Mouse (Mus musculus): ENCODE measurements around the gene Cntnap4. TPM values are rescaled to one million over a fixed set of nuclear protein-coding genes. Genes with fewer than 3 reads are reported as not detected.

Gene Cntnap4
- polyA plus RNA-seq, 1 experiment from 2014 or later = 0.84 TPM

DNA sequence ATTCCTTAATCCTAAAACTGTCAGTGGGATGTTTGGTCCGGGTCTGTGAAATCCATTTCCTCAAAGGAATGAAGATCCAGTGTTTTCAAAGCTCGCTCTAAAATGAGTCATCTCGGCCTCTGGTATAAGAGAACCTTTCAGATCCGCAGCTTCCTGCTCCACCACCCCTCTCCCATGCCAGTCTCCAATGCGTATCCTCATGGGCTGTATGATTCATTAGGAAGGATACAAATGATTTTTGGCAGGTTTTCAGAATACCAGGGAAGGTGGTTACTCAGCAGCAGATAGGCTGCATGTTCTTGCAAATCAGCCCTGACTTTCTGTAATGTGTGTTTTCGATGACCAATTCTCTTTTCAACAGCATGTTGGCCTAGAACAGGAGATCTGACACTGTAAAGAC is 40.3 kb downstream of the Cntnap4 start:
- H3K36me3 ChIP-seq = no peaks in the 10 kb centered on the region
- H3K4me1 ChIP-seq = no peaks in the 10 kb centered on the region
- no peaks in the 10 kb centered on the region for H3K27me3 ChIP-seq
- H3K4me3 ChIP-seq (replicated peaks) = no peak overlapping the region
- WGBS = 78% methylated on average over 6 of the region's 6 CpGs
- H3K27ac ChIP-seq (replicated peaks) = no peak overlapping the region
- H3K9ac ChIP-seq = no peak overlapping the region
- no peak for ATAC-seq (ENCODE audit: insufficient number of reproducible peaks, low FRiP score, low TSS enrichment, low read depth)
- H3K9me3 ChIP-seq (replicated peaks) = no peaks in the 10 kb centered on the region
- no peak overlapping the region for H3K4me2 ChIP-seq (replicated peaks)

DNA sequence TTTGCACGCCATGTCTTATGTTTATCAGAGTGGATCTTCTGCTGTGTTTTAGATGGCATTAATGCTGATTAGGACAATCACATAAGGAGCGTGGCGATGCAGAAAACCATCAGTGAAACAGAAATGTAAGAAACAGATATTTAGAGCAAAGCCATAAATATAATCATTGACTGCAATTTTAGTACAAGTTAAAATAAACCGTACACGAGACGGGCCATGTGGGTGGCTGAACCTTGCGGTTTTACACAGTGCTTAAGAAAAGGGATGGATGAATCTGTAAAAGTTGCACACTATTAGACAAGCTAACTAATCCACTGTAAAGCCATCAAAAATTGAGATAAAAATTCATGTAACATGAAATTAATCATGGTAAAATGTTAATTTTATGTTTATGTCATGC is 58.9 kb downstream of the Cntnap4 start:
- Histone ChIP-seq H3K27ac (replicated peaks) (no peak overlapping the region), H3K9ac (no peak overlapping the region)
- ATAC-seq (ENCODE audit: insufficient number of reproducible peaks, low FRiP score, low TSS enrichment, low read depth) = no peak

DNA sequence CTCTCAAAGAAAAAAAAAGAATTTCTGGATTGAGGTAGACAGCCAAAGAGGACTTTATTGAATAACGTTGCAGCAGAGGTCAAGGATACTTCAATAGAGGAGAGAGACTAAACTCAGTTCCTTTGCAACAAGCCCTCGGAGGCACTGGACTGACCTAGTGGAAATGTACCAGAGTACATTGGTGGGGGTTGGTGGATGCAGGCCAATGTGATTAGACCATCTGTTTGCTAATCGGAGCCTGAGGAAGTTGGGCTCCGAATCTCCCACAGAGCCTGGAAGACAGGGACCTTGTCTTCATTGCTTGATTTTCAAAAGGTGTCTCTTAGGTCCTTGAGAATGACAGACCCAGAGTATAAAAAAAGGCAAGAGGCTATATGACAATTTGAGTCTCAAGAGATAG is 82.8 kb downstream of the Cntnap4 start:
- Histone ChIP-seq H3K9ac (no peak overlapping the region), H3K27me3 (no peaks in the 10 kb centered on the region), H3K27ac (replicated peaks) (no peak overlapping the region), H3K9me3 (replicated peaks) (no peaks in the 10 kb centered on the region), H3K4me2 (replicated peaks) (no peak overlapping the region), H3K36me3 (no peaks in the 10 kb centered on the region), H3K4me1 (no peaks in the 10 kb centered on the region), H3K4me3 (replicated peaks) (no peak overlapping the region)
- WGBS = 85% methylated on average over 4 of the region's 4 CpGs
- ATAC-seq (ENCODE audit: insufficient number of reproducible peaks, low FRiP score, low TSS enrichment, low read depth) = no peak

More for the DNA sequence above, 58.9 kb downstream of the Cntnap4 start:
- H3K36me3 ChIP-seq = no peaks in the 10 kb centered on the region
- no peaks in the 10 kb centered on the region for H3K4me1 ChIP-seq
- no peaks in the 10 kb centered on the region for H3K9me3 ChIP-seq (replicated peaks)
- 79% methylated on average over 7 of the region's 7 CpGs for WGBS
- no peak overlapping the region for H3K4me3 ChIP-seq (replicated peaks)
- no peak overlapping the region for H3K4me2 ChIP-seq (replicated peaks)
- no peaks in the 10 kb centered on the region for H3K27me3 ChIP-seq

DNA sequence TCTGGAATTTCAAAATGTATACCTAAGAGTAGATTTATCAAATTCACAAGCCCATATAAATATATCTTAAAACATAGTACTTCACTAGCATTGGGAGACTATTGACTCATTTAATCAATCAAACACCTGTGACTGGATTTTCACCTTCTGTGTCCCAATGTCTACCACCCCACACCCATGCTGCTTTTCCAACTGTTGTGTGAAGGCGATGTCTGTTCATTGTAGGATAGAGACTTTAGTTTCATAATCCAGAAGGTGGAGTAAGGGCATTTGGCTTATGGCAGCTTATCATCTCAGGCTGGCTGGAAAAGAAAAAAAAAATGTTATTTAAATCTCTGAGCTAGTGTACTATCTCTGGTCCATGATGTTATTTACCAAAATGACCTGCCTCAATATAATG is 83.4 kb downstream of the Cntnap4 start:
- no peaks in the 10 kb centered on the region for H3K27me3 ChIP-seq
- H3K4me3 ChIP-seq (replicated peaks) = no peak overlapping the region
- WGBS = 93% methylated on average over 1 of the region's 1 CpGs
- H3K4me2 ChIP-seq (replicated peaks) = no peak overlapping the region
- no peaks in the 10 kb centered on the region for H3K9me3 ChIP-seq (replicated peaks)
- no peak overlapping the region for H3K9ac ChIP-seq
- H3K36me3 ChIP-seq = no peaks in the 10 kb centered on the region
- no peak for ATAC-seq (ENCODE audit: insufficient number of reproducible peaks, low FRiP score, low TSS enrichment, low read depth)
- H3K4me1 ChIP-seq = no peaks in the 10 kb centered on the region
- no peak overlapping the region for H3K27ac ChIP-seq (replicated peaks)

DNA sequence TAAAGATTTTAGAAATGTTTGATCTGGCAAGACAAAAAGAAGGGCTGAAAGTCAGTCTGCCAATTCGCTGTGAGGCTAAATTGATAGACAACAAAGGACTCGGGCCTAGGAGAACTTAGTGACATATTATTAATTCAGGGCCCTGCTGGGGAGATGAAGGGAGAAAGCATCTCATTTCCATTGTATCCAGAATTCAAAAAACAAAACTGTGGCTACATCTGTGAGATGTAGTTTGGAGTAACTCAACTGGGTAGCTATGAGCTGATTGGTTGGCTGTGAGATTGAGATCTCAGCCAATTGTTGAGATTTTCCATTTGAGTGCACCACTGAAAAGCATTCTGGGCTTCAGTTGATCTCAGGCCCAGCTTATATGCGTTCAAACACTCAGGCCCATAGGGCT is 84.2 kb downstream of the Cntnap4 start:
- H3K27me3 ChIP-seq = no peaks in the 10 kb centered on the region
- no peak overlapping the region for H3K27ac ChIP-seq (replicated peaks)
- H3K4me2 ChIP-seq (replicated peaks) = no peak overlapping the region
- H3K4me3 ChIP-seq (replicated peaks) = no peak overlapping the region
- no peaks in the 10 kb centered on the region for H3K4me1 ChIP-seq
- no peak overlapping the region for H3K9ac ChIP-seq
- no peaks in the 10 kb centered on the region for H3K36me3 ChIP-seq
- no peak for ATAC-seq (ENCODE audit: insufficient number of reproducible peaks, low FRiP score, low TSS enrichment, low read depth)
- H3K9me3 ChIP-seq (replicated peaks) = no peaks in the 10 kb centered on the region
- 82% methylated on average over 3 of the region's 3 CpGs for WGBS

DNA sequence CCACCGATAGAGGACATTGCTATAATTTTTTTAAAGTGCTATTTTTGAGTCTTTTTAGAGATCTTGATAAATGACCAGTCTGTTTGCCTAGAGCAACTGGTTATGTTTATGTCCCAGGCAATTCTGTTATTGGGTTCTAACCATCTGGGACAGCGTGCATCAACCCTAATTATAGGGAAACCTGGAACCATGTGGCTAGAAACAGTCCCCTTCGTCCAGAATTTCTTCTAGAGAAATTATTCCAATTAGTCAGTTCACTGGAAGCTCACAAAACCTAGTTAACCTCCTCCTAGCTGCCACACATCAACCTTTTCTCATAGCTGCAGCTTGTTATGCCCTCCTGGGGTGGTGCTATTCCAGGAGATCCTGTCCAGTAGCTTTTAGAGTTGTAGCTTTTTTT is 94.2 kb downstream of the Cntnap4 start:
- no peak overlapping the region for H3K27ac ChIP-seq (replicated peaks)
- 60% methylated on average over 3 of the region's 3 CpGs for WGBS
- H3K9me3 ChIP-seq (replicated peaks) = no peaks in the 10 kb centered on the region
- H3K4me3 ChIP-seq (replicated peaks) = no peak overlapping the region
- no peak overlapping the region for H3K9ac ChIP-seq
- no peaks in the 10 kb centered on the region for H3K27me3 ChIP-seq
- H3K4me2 ChIP-seq (replicated peaks) = no peak overlapping the region
- H3K4me1 ChIP-seq = no peaks in the 10 kb centered on the region
- H3K36me3 ChIP-seq = no peaks in the 10 kb centered on the region
- no peak for ATAC-seq (ENCODE audit: insufficient number of reproducible peaks, low FRiP score, low TSS enrichment, low read depth)

DNA sequence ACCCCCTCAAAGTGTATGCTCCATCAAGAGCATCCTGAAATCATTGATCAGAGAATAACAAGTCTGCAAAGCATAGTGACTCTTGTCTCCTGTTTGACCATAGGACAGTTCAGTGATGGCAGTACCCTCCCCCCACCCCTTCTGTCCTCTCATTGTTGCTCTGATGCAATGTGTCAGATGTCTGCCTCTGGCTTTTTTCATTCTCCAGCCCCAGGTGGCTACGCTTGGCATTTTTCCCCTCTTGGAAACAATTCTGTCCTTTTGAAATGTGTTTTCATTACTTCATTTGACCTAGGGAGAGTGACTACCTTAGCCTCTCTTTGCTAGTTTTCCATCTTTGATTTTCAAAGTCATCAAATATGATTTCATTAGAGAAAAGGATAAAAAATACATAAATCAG is 104.8 kb downstream of the Cntnap4 start:
- H3K4me1 ChIP-seq = no peaks in the 10 kb centered on the region
- WGBS = 45% methylated on average over 1 of the region's 1 CpGs
- ATAC-seq (ENCODE audit: insufficient number of reproducible peaks, low FRiP score, low TSS enrichment, low read depth) = no peak
- no peaks in the 10 kb centered on the region for H3K9me3 ChIP-seq (replicated peaks)
- no peaks in the 10 kb centered on the region for H3K36me3 ChIP-seq
- no peaks in the 10 kb centered on the region for H3K27me3 ChIP-seq
- H3K9ac ChIP-seq = no peak overlapping the region
- no peak overlapping the region for H3K4me3 ChIP-seq (replicated peaks)
- no peak overlapping the region for H3K4me2 ChIP-seq (replicated peaks)
- no peak overlapping the region for H3K27ac ChIP-seq (replicated peaks)

DNA sequence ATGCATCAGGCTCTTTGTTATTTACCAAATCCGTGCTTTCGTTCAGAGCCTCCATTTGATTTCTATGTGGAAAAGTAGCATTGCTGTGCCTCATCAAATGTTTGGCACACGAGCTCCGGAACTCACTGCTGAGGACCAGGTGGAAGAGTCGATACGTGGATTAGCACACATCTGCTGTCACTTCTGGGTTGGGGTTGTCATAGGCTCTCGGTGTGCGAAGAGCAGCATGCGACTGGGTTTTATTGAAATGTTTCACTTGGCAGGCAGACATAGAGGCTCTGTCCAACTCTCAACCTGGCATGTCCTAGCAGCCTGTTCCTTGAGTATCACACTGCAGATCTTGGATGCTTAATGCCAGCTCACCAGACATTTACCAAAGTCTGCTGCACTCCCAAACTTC is 111.9 kb downstream of the Cntnap4 start:
- Histone ChIP-seq H3K27me3 (no peaks in the 10 kb centered on the region), H3K9ac (no peak overlapping the region), H3K9me3 (replicated peaks) (no peaks in the 10 kb centered on the region), H3K36me3 (no peaks in the 10 kb centered on the region), H3K4me1 (no peaks in the 10 kb centered on the region), H3K27ac (replicated peaks) (no peak overlapping the region), H3K4me3 (replicated peaks) (no peak overlapping the region), H3K4me2 (replicated peaks) (no peak overlapping the region)
- no peak for ATAC-seq (ENCODE audit: insufficient number of reproducible peaks, low FRiP score, low TSS enrichment, low read depth)
- WGBS = 81% methylated on average over 9 of the region's 9 CpGs

DNA sequence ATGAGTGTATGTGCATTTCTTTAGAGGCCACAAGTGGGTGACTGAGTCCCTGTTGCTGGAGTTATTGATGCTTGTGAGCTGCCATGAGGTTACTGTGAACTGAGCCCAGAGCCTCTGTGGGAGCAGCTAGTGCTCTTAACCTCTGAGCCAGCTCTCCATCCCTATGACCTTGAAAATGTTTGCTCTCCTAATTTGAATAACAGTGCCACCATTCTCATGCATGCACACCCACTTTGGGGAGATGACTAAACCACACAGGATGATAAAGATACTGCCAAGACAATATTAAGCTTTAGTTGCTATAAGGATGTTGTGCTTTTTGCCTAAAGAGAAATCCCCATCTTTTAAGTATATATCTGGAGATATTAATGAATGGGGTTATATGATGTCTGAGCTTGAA is 125.9 kb downstream of the Cntnap4 start:
- no peak overlapping the region for H3K4me3 ChIP-seq (replicated peaks)
- no peak overlapping the region for H3K9ac ChIP-seq
- no peak overlapping the region for H3K27ac ChIP-seq (replicated peaks)
- no peaks in the 10 kb centered on the region for H3K9me3 ChIP-seq (replicated peaks)
- H3K27me3 ChIP-seq = no peaks in the 10 kb centered on the region
- no peaks in the 10 kb centered on the region for H3K4me1 ChIP-seq
- no peak overlapping the region for H3K4me2 ChIP-seq (replicated peaks)
- H3K36me3 ChIP-seq = no peaks in the 10 kb centered on the region
- ATAC-seq (ENCODE audit: insufficient number of reproducible peaks, low FRiP score, low TSS enrichment, low read depth) = no peak

DNA sequence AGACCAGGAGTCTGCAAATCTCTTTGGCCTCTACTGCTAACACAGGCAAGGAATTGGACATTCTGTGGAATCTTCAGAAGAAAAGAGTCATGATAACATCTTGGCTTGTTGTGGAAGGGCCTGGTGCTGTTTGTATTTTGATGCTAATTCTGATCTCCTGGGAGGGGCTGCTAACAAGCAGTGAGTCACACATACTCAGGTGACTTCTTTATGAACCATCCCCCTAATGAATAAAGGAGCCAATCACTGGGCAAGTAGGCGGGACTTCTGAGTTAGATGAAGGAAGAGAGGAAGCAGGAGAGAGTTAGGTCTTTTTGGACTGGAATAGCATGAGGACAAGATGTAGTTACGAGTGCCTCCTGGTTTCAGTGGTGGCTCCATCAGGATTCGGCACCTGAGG is 128.3 kb downstream of the Cntnap4 start:
- Histone ChIP-seq H3K9me3 (replicated peaks) (no peaks in the 10 kb centered on the region), H3K27me3 (no peaks in the 10 kb centered on the region), H3K27ac (replicated peaks) (no peak overlapping the region), H3K4me3 (replicated peaks) (no peak overlapping the region), H3K9ac (no peak overlapping the region), H3K36me3 (no peaks in the 10 kb centered on the region), H3K4me2 (replicated peaks) (no peak overlapping the region), H3K4me1 (no peaks in the 10 kb centered on the region)
- no peak for ATAC-seq (ENCODE audit: insufficient number of reproducible peaks, low FRiP score, low TSS enrichment, low read depth)
- 75% methylated on average over 3 of the region's 3 CpGs for WGBS

DNA sequence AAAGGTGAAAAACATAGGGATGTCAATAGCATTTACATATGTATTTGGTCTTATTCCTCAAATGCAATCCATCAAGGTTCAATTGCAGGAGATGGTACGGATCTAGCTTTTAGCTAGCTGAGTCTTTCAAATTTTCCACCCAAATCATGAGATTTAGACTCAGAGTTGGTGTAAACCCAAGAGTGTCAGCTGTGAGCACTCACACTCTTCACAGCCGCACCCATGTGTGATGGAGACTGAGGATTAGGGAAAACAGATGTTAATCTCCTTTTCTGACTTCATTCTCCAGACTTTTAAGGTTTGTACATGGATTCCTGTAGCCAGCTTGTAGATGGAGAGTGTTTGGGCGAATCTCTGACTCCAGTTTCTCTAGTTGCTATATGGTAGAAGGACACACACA is 147.1 kb downstream of the Cntnap4 start:
- Histone ChIP-seq H3K4me2 (replicated peaks) (no peak overlapping the region), H3K36me3 (no peaks in the 10 kb centered on the region), H3K4me1 (no peaks in the 10 kb centered on the region), H3K9me3 (replicated peaks) (no peaks in the 10 kb centered on the region), H3K27ac (replicated peaks) (no peak overlapping the region), H3K9ac (no peak overlapping the region), H3K4me3 (replicated peaks) (no peak overlapping the region), H3K27me3 (no peaks in the 10 kb centered on the region)
- ATAC-seq (ENCODE audit: insufficient number of reproducible peaks, low FRiP score, low TSS enrichment, low read depth) = no peak
- 62% methylated on average over 3 of the region's 3 CpGs for WGBS

DNA sequence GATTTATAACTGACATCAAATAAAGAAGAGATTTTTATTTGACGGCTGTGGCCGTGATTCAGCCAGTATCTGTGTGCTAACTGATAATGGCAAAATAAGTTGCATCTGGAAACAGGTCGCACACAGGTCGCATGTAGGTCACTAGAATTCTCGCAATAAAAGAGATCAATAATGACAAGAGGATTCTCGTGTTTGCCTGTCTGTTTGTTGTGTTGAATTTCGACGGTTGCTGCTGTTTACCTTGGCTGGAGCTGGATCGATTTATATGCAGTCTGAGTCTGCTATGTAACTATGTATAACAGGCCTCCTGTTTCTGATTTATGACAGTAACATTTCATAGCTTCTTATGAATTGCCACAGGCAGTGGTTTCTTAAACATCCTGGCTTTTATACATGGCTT is 155.1 kb downstream of the Cntnap4 start:
- 50% methylated on average over 9 of the region's 9 CpGs for WGBS

More for the DNA sequence above, 155.1 kb downstream of the Cntnap4 start:
- no peak overlapping the region for H3K4me3 ChIP-seq (replicated peaks)
- no peaks in the 10 kb centered on the region for H3K27me3 ChIP-seq
- H3K4me1 ChIP-seq = no peaks in the 10 kb centered on the region
- H3K4me2 ChIP-seq (replicated peaks) = no peak overlapping the region
- H3K36me3 ChIP-seq = no peaks in the 10 kb centered on the region
- H3K27ac ChIP-seq (replicated peaks) = no peak overlapping the region
- no peak overlapping the region for H3K9ac ChIP-seq
- H3K9me3 ChIP-seq (replicated peaks) = no peaks in the 10 kb centered on the region
- ATAC-seq (ENCODE audit: insufficient number of reproducible peaks, low FRiP score, low TSS enrichment, low read depth) = no peak

All from embryonic facial prominence, embryonic 15.5 days (tissue).